ENCODE assay signal across 21 mouse cellular contexts in genomic region chr6:32947225-32947624, GRCm38 (mm10).
DNase-seq lines count a peak whose midpoint lies in the region; ATAC-seq and TF ChIP-seq lines count a peak whose summit lies in the region.
"Had no signal": no experiment of that assay in that cellular context is flagged by ENCODE, and none has a peak within 500 bp of the region (broad histone marks: within the 10 kb centered on the region; RNA-seq: fewer than 3 reads in every experiment).

No protein-coding gene starts in this region.

- H3K27ac ChIP-seq in heart, embryonic 11.5 days (ENCODE audit: low read depth, low read length): no peak overlapping the region
- 0 out of 2 replicates have a peak overlapping the region, but pooled peaks have one; percentile 38 for H3K27ac ChIP-seq in kidney, embryonic 16.5 days (ENCODE audit: low read length)
- no peak overlapping the region for H3K27ac ChIP-seq in kidney, embryonic 14.5 days (ENCODE audit: low read depth, low read length)
- no peak overlapping the region for H3K27ac ChIP-seq in MEL (ENCODE audit: control insufficient read depth, low read depth, low read length)
- no peak overlapping the region for H3K27ac ChIP-seq in intestine, postnatal 0 days (ENCODE audit: low read depth, low read length)
- H3K27ac ChIP-seq: embryonic facial prominence, embryonic 10.5 days; embryonic facial prominence, embryonic 12.5 days had no signal

- H3K4me3 ChIP-seq in heart, embryonic 11.5 days (ENCODE audit: low read depth, low read length): no peak overlapping the region
- no peak overlapping the region for H3K4me3 ChIP-seq in kidney, embryonic 16.5 days (ENCODE audit: low read length)
- H3K4me3 ChIP-seq in kidney, embryonic 14.5 days (ENCODE audit: low read length): no peak overlapping the region
- H3K4me3 ChIP-seq in MEL (ENCODE audit: control insufficient read depth in 1 of 2, insufficient read depth in 1 of 2, low read depth in 2 of 2, low read length in 2 of 2): no peak overlapping the region
- H3K4me3 ChIP-seq in intestine, postnatal 0 days (ENCODE audit: low read depth, low read length): no peak overlapping the region
- H3K4me3 ChIP-seq: embryonic facial prominence, embryonic 10.5 days; embryonic facial prominence, embryonic 12.5 days had no signal

- no peak for TF ChIP-seq RAD21 in MEL (IDR thresholded peaks at IDR 0.05; ENCODE audit: low read depth, low read length)

- H3K4me1 ChIP-seq in heart, embryonic 11.5 days (ENCODE audit: control insufficient read depth, insufficient read depth, low read length): no peaks in the 10 kb centered on the region
- peaks cover 8% of the 10 kb centered on the region; the same call in 1 of the 2 replicates for H3K4me1 ChIP-seq in kidney, embryonic 16.5 days (ENCODE audit: insufficient read depth, low read length)
- no peaks in the 10 kb centered on the region for H3K4me1 ChIP-seq in kidney, embryonic 14.5 days (ENCODE audit: control insufficient read depth, insufficient read depth, low read length)
- peaks cover 8 to 18% of the 10 kb centered on the region in 2 experiments for H3K4me1 ChIP-seq in MEL (ENCODE audit: control insufficient read depth in 1 of 2, insufficient read depth in 2 of 2, low read length in 2 of 2)
- no peaks in the 10 kb centered on the region for H3K4me1 ChIP-seq in intestine, postnatal 0 days (replicated peaks; ENCODE audit: control insufficient read depth, insufficient read depth, low read length)
- H3K4me1 ChIP-seq: embryonic facial prominence, embryonic 12.5 days had no signal

- no peak for TF ChIP-seq POLR2A in MEL (IDR thresholded peaks at IDR 0.05; ENCODE audit: control insufficient read depth in 1 of 2, insufficient read depth in 1 of 2, low read depth in 1 of 2, low read length in 2 of 2, poor library complexity in 1 of 2)

- no peaks in the 10 kb centered on the region for H3K27me3 ChIP-seq in heart, embryonic 11.5 days (ENCODE audit: control insufficient read depth, insufficient read depth, low read length)
- no peaks in the 10 kb centered on the region for H3K27me3 ChIP-seq in kidney, embryonic 16.5 days (ENCODE audit: insufficient read depth, low read length)
- no peaks in the 10 kb centered on the region for H3K27me3 ChIP-seq in kidney, embryonic 14.5 days (ENCODE audit: control insufficient read depth, insufficient read depth, low read length)
- no peaks in the 10 kb centered on the region for H3K27me3 ChIP-seq in MEL (ENCODE audit: control insufficient read depth in 1 of 2, insufficient read depth in 2 of 2, low read length in 2 of 2)
- no peaks in the 10 kb centered on the region for H3K27me3 ChIP-seq in intestine, postnatal 0 days (replicated peaks; ENCODE audit: control insufficient read depth, insufficient read depth, low read length)
- H3K27me3 ChIP-seq: embryonic facial prominence, embryonic 12.5 days had no signal

- H3K4me2 ChIP-seq in heart, embryonic 11.5 days: peak overlapping the region; percentile 3; the same call in 1 of the 2 replicates
- no peak overlapping the region for H3K4me2 ChIP-seq in kidney, embryonic 16.5 days (replicated peaks; ENCODE audit: low read depth, low read length)
- H3K4me2 ChIP-seq in kidney, embryonic 14.5 days (replicated peaks; ENCODE audit: low read depth, low read length): no peak overlapping the region
- no peak overlapping the region for H3K4me2 ChIP-seq in intestine, postnatal 0 days (replicated peaks; ENCODE audit: low read depth)
- H3K4me2 ChIP-seq: embryonic facial prominence, embryonic 12.5 days had no signal

- TF ChIP-seq CTCF in MEL (IDR thresholded peaks at IDR 0.05 in 2 of 3, conservative IDR thresholded peaks at IDR 0.05 in 1 of 3; ENCODE audit: control insufficient read depth in 1 of 3, insufficient read depth in 1 of 3, low read depth in 2 of 3, low read length in 3 of 3, poor library complexity in 1 of 3, severe bottlenecking in 1 of 3): no peak
- no peak for TF ChIP-seq CTCF in intestine, postnatal 0 days (IDR thresholded peaks at IDR 0.05; ENCODE audit: low read depth)

- H3K9ac ChIP-seq in heart, embryonic 11.5 days (ENCODE audit: low read depth, low read length): no peak overlapping the region
- H3K9ac ChIP-seq in kidney, embryonic 16.5 days (replicated peaks; ENCODE audit: low read length): no peak overlapping the region
- H3K9ac ChIP-seq in kidney, embryonic 14.5 days (ENCODE audit: low read depth, low read length): no peak overlapping the region
- no peak overlapping the region for H3K9ac ChIP-seq in MEL (ENCODE audit: control insufficient read depth, low read depth, low read length, poor library complexity, severe bottlenecking)
- H3K9ac ChIP-seq in intestine, postnatal 0 days (ENCODE audit: low read depth, low read length): no peak overlapping the region
- H3K9ac ChIP-seq: embryonic facial prominence, embryonic 12.5 days had no signal

- H3K79me2 ChIP-seq in MEL (ENCODE audit: control insufficient read depth, insufficient read depth, low read length, poor library complexity): peaks cover 4% of the 10 kb centered on the region; the same call in 1 of the 2 replicates

- DNase-seq in heart, adult 11 months: no peak
- peak; percentile 24 for DNase-seq in MEL (ENCODE audit: low read depth, low spot score)
- DNase-seq in MN1 (ENCODE audit: low spot score): peak; percentile 8
- no peak for DNase-seq in embryo, embryonic 10.5 days (ENCODE audit: low spot score)
- DNase-seq: adrenal gland, adult 2 months; adrenal gland, postnatal 10 days; adrenal gland, postnatal 25 days; cerebellum, adult 11 months; cerebellum, adult 18-20 months; cerebellum, adult 8-10 months; cerebellum, adult 9-11 months; cerebellum, postnatal 14 days; cerebellum, postnatal 36 days had no signal

- no peaks in the 10 kb centered on the region for H3K9me3 ChIP-seq in heart, embryonic 11.5 days (replicated peaks; ENCODE audit: control insufficient read depth, low read length)
- H3K9me3 ChIP-seq in kidney, embryonic 16.5 days (ENCODE audit: low read length): no peaks in the 10 kb centered on the region
- H3K9me3 ChIP-seq in kidney, embryonic 14.5 days (ENCODE audit: control insufficient read depth, low read length): no peaks in the 10 kb centered on the region
- no peaks in the 10 kb centered on the region for H3K9me3 ChIP-seq in MEL (replicated peaks; ENCODE audit: insufficient read depth, low read length)
- no peaks in the 10 kb centered on the region for H3K9me3 ChIP-seq in intestine, postnatal 0 days (ENCODE audit: control insufficient read depth)
- H3K9me3 ChIP-seq: embryonic facial prominence, embryonic 10.5 days; embryonic facial prominence, embryonic 12.5 days had no signal

- no peak for ATAC-seq in heart, embryonic 11.5 days (replicated peaks; ENCODE audit: insufficient number of reproducible peaks, low FRiP score, low TSS enrichment)
- ATAC-seq in kidney, embryonic 16.5 days (ENCODE audit: low FRiP score, low TSS enrichment): no peak
- ATAC-seq in kidney, embryonic 14.5 days (ENCODE audit: low FRiP score, low TSS enrichment): no peak
- ATAC-seq in intestine, postnatal 0 days: no peak
- ATAC-seq: forebrain, embryonic 14.5 days; forebrain, embryonic 16.5 days had no signal

- no peaks in the 10 kb centered on the region for H3K36me3 ChIP-seq in heart, embryonic 11.5 days (ENCODE audit: control insufficient read depth, insufficient read depth, low read length)
- no peaks in the 10 kb centered on the region for H3K36me3 ChIP-seq in kidney, embryonic 16.5 days (ENCODE audit: insufficient read depth, low read length)
- H3K36me3 ChIP-seq in kidney, embryonic 14.5 days (ENCODE audit: control insufficient read depth, insufficient read depth, low read length): no peaks in the 10 kb centered on the region
- peaks cover 0 to 16% of the 10 kb centered on the region in 2 experiments; a peak in 3 of 4 replicates for H3K36me3 ChIP-seq in MEL (ENCODE audit: control insufficient read depth in 1 of 2, insufficient read depth in 2 of 2, low read length in 2 of 2)
- H3K36me3 ChIP-seq in intestine, postnatal 0 days (ENCODE audit: control insufficient read depth, insufficient read depth): no peaks in the 10 kb centered on the region
- H3K36me3 ChIP-seq: embryonic facial prominence, embryonic 10.5 days; embryonic facial prominence, embryonic 12.5 days had no signal

- TF ChIP-seq EP300 in MEL (IDR thresholded peaks at IDR 0.05; ENCODE audit: low read depth in 1 of 2, low read length in 2 of 2): no peak

- WGBS in heart, embryonic 11.5 days (ENCODE audit: insufficient replicate concordance): 39% methylated on average over 6 of the region's 6 CpGs
- WGBS in kidney, embryonic 16.5 days: 40% methylated on average over 6 of the region's 6 CpGs
- 44% methylated on average over 6 of the region's 6 CpGs for WGBS in kidney, embryonic 14.5 days
- 53% methylated on average over 6 of the region's 6 CpGs for WGBS in intestine, postnatal 0 days

TF ChIP-seq in MEL, 35 proteins besides CTCF, POLR2A, EP300 and RAD21:
- TF ChIP-seq POLR2AphosphoS5 (IDR thresholded peaks at IDR 0.05; ENCODE audit: borderline replicate concordance, low read depth, low read length): no peak
- no peak for TF ChIP-seq TAL1 (IDR thresholded peaks at IDR 0.05; ENCODE audit: low read length)
- no peak for TF ChIP-seq NELFE (IDR thresholded peaks at IDR 0.05; ENCODE audit: low read depth, low read length)
- TF ChIP-seq USF1 (IDR thresholded peaks at IDR 0.05; ENCODE audit: low read depth, low read length): no peak
- TF ChIP-seq CHD2 (IDR thresholded peaks at IDR 0.05; ENCODE audit: low read length): no peak
- TF ChIP-seq USF2 (IDR thresholded peaks at IDR 0.05; ENCODE audit: borderline replicate concordance in 1 of 2, insufficient read depth in 1 of 2, low read depth in 1 of 2, low read length in 2 of 2): no peak
- no peak for TF ChIP-seq ZKSCAN1 (IDR thresholded peaks at IDR 0.05; ENCODE audit: low read depth, low read length)

Comparison
In these comparisons a context has a peak if more than half of its experiments do, and no peak if none do; other contexts are left out.
1. DNase-seq: peak in MEL (single experiment) and MN1 (single experiment); none in heart, adult 11 months (single experiment) and embryo, embryonic 10.5 days (single experiment).